Mouse (Mus musculus) left cerebral cortex, postnatal 14 days (tissue): ENCODE results near the gene Ascc2. TPM values are rescaled to one million over a fixed set of nuclear protein-coding genes. Genes with fewer than 3 reads are reported as not detected.

Experiments
- DNase-seq, 2 experiments: peaks; one replicate each; pipeline ENCODE4 v3.0.0; 2021 to 2022; ENCODE audit warnings: low spot score in 2 of 2, mixed read lengths in 1 of 2
- intact Hi-C: fragments of 180-260 bp; cut with DNase I; formaldehyde crosslinking; loops from one replicate; pipeline ENCODE4 v1.15.1; 2025
- long read RNA-seq, 2 experiments: library from polyadenylated mRNA; stranded (forward); transcript quantifications; one replicate each; pipeline ENCODE4 v2.0.0; 2021
- total RNA-seq, 2 experiments: library from RNA; stranded (reverse); gene quantifications; 2 replicates each; pipeline ENCODE4 v1.2.3; 2021

The Ascc2 gene
- total RNA-seq, result 10 to 100 TPM; 18.6 to 19.8 TPM
- long read RNA-seq, experiment 1, transcript Ascc2-201 (20 exons, 2,650 nt), result major isoform, 8 of 20 reads
- long read RNA-seq, experiment 1, partial matches to known transcripts, result 0 of 20 reads
- long read RNA-seq, experiment 1, other reads (novel, unspliced or antisense), result 12 of 20 reads
- long read RNA-seq, experiment 2, transcript Ascc2-201 (20 exons, 2,650 nt), result major isoform, 6 of 32 reads
- long read RNA-seq, experiment 2, partial matches to known transcripts, result 19 of 32 reads
- long read RNA-seq, experiment 2, other reads (novel, unspliced or antisense), result 7 of 32 reads

GRCm38 (mm10) chr11:4637534-4638234 lies at the start of gene Ascc2:
Gene Ascc2 (plus strand): TSS chr11:4637747.
- peak; percentile 73 to 83 for DNase-seq
- intact Hi-C loops, result loop anchor here (5.0 kb wide), 1 partner anchor 45 kb away; the partner anchor contains the start of gene Mtmr3

GRCm38 (mm10) chr11:4591811-4592210 lies 45.7 kb upstream of the Ascc2 start:
- no peak for DNase-seq
- intact Hi-C loops, result loop anchor here (5.0 kb wide), 1 partner anchor 45 kb away; the partner anchor contains the start of gene Ascc2

- DNase-seq, result no peak
- intact Hi-C loops, result loop anchor here (5.0 kb wide), 1 partner anchor 44 kb away; the partner anchor contains the start of gene Ascc2
Observed at GRCm38 (mm10) chr11:4593491-4593848, 44.1 kb upstream of the Ascc2 start.

GRCm38 (mm10) chr11:4593849-4594607 lies 43.5 kb upstream of the Ascc2 start:
- peak; percentile 8 to 15 for DNase-seq
- intact Hi-C loops, result loop anchor here (5.0 kb wide), 1 partner anchor 43 kb away; the partner anchor contains the start of gene Ascc2

GRCm38 (mm10) chr11:4594608-4595500 lies 42.7 kb upstream of the Ascc2 start, which contains the start of gene Mtmr3:
Gene Mtmr3 (minus strand): TSS chr11:4594863.
- intact Hi-C loops, result loop anchor here (5.0 kb wide), 1 partner anchor 42 kb away; the partner anchor contains the start of gene Ascc2
- DNase-seq, result peak; percentile 93 to 95

GRCm38 (mm10) chr11:4598411-4598810 lies 39.1 kb upstream of the Ascc2 start:
- DNase-seq, result no peak
- intact Hi-C loops, result no loop called here

GRCm38 (mm10) chr11:4599916-4600315 lies 37.6 kb upstream of the Ascc2 start:
- DNase-seq, result no peak
- intact Hi-C loops, result no loop called here

- intact Hi-C loops, result no loop called here
- no peak for DNase-seq
Observed at GRCm38 (mm10) chr11:4601890-4602289, 35.7 kb upstream of the Ascc2 start.

GRCm38 (mm10) chr11:4602691-4603441 lies 34.7 kb upstream of the Ascc2 start:
- intact Hi-C loops, result no loop called here
- no peak for DNase-seq

- DNase-seq, result no peak
- intact Hi-C loops, result no loop called here
Observed at GRCm38 (mm10) chr11:4604441-4604840, 33.1 kb upstream of the Ascc2 start.

- intact Hi-C loops, result no loop called here
Observed at GRCm38 (mm10) chr11:4605414-4605813, 32.1 kb upstream of the Ascc2 start.

GRCm38 (mm10) chr11:4606541-4606940 lies 31.0 kb upstream of the Ascc2 start:
- intact Hi-C loops, result no loop called here
- DNase-seq, result no peak

More at GRCm38 (mm10) chr11:4605414-4605813, 32.1 kb upstream of the Ascc2 start:
- no peak for DNase-seq

- intact Hi-C loops, result no loop called here
- no peak for DNase-seq
Observed at GRCm38 (mm10) chr11:4611904-4612303, 25.6 kb upstream of the Ascc2 start.

- intact Hi-C loops, result no loop called here
- DNase-seq, result peak; percentile 51 to 64
Observed at GRCm38 (mm10) chr11:4620017-4620485, 17.5 kb upstream of the Ascc2 start, which contains the start of gene Gm11032. Gene Gm11032 (plus strand): TSS chr11:4620067.

GRCm38 (mm10) chr11:4620501-4621108 lies 16.9 kb upstream of the Ascc2 start:
- intact Hi-C loops, result no loop called here
- DNase-seq, result peak in 1 of 2 experiments; percentile 9

- DNase-seq, result no peak
- intact Hi-C loops, result no loop called here
Observed at GRCm38 (mm10) chr11:4621866-4622265, 15.7 kb upstream of the Ascc2 start.

- no peak for DNase-seq
- intact Hi-C loops, result no loop called here
Observed at GRCm38 (mm10) chr11:4622442-4622986, 15.0 kb upstream of the Ascc2 start.
